Mouse (Mus musculus): ENCODE measurements around the gene Sufu. TPM values are rescaled to one million over a fixed set of nuclear protein-coding genes. Genes with fewer than 3 reads are reported as not detected.

Sufu gene
- total RNA-seq, 2 experiments from 2014 or later: 4.8 to 5.9 TPM

GRCm38 (mm10) chr19:46523480-46524151 lies 126.9 kb downstream of the Sufu start:
- no peak for ATAC-seq (replicated peaks; ENCODE audit: low FRiP score, poor library complexity, severe bottlenecking)

GRCm38 (mm10) chr19:46524152-46524544 lies 127.5 kb downstream of the Sufu start:
- ATAC-seq (replicated peaks; ENCODE audit: low FRiP score, poor library complexity, severe bottlenecking): no peak

GRCm38 (mm10) chr19:46524601-46525321 lies 128.1 kb downstream of the Sufu start:
- no peak for ATAC-seq (replicated peaks; ENCODE audit: low FRiP score, poor library complexity, severe bottlenecking)

- no peak for ATAC-seq (replicated peaks; ENCODE audit: low FRiP score, poor library complexity, severe bottlenecking)
These were observed 129.3 kb downstream of the Sufu start for GRCm38 (mm10) chr19:46525691-46526631.

- ATAC-seq (replicated peaks; ENCODE audit: low FRiP score, poor library complexity, severe bottlenecking): no peak
These were observed 131.2 kb downstream of the Sufu start for GRCm38 (mm10) chr19:46527632-46528528.

DNA sequence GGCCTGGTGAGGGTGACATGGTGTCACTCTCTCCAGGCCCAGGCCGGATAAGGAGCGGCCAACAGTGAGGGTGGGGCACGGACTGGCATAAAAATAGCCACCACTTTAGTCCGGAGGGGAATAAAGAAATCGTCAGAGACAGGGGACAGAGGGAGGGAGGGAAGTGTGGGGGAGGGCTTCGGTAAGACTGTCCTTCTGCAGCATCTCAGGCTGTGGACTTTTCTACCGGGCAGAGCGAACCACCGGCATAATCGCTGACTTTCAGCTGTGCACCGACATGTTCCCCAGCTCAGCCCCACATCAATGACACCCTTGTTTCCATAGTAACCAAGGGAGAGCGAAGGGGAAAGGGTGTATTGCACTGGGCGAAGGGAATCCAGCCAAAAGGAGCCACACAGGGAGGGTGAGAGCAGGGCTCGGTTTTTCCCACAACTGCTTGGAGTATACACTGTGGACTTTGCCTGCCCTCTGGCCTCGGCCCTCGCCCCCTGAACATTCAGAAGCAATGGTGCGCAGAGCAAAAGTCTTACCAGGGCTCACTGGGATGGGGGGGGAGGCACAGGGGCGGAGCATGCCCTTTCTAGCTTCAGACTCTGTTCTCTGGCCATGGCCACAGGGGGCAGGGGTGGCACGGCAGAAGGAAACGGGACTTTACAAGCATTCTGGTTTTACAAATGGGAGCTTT lies 132.0 kb downstream of the Sufu start:
- peak; percentile 77 for ATAC-seq (replicated peaks; ENCODE audit: low FRiP score, poor library complexity, severe bottlenecking)

GRCm38 (mm10) chr19:46529601-46530448 lies 133.1 kb downstream of the Sufu start:
- no peak for ATAC-seq (replicated peaks; ENCODE audit: low FRiP score, poor library complexity, severe bottlenecking)

DNA sequence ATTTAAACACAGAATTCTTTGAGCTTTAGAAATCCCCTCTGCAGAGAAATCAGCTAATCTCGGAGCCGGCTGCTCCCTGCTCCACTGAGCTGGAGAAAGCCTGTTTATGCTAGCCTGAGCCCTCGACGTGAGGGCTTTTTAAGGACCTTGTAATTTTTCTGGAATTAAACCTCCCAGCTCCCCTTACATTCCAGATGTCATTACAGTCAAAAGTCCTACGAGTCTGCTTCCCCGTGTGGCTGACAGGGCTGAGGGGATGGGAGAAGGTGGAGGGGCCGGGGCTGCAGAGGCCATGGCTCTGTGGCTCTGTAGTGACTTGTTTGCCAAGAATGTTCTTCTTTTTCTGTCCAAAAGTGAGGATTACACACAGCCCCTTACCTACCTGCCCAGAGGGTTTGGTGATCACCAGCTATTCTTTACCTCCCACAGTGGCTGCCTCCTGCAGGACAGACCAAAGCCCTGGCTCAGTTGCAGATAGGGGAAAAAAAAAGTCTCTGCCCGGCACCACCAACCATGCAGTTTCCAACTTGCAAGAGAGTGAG lies 133.8 kb downstream of the Sufu start:
- ATAC-seq (replicated peaks; ENCODE audit: low FRiP score, poor library complexity, severe bottlenecking): no peak

DNA sequence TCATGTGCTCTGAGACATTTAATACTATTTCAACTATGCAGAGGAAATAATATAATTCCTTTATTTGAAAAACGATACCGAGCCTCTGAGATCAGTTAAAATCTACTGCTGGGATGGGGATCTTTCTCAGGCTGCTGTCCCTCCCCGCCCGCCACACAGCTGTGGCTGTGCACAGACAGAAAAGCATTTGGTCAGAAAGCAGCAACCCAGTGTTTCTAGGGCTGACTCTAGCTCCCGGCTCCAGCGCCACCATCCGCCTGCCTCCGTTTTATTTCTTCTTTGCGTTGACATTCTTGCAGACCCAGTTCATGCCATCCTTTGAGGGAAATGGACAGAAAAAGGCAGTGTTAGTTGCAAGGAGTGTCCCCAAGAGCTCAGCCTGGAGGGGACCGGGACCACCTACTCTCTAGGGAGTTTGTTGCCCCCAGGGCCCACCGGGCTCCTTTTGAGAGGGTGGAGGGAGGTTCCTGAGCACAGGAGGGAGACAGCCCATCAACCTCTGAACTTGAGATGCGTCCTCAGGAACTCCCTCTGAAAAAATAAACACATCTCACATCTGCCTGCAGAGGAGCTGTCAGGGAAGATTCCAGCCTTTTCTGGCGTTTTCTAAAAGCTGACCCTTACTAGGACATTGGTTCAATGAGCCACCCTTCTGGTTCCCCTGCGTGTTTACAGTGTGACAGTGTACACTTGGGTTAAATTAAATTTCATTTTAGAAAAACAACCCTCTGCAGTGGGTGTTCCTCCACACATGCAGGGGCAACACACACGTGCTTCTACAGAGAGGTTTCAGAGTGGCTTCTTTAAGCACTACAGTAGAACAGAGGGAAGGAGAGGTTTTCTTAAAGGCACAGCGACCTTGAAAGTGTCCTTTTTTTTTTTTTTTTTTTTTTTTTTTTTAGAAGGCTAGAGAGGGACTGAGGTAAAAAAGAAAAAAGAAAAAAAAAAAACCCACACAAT lies 134.7 kb downstream of the Sufu start:
- ATAC-seq (replicated peaks; ENCODE audit: low FRiP score, poor library complexity, severe bottlenecking): no peak

DNA sequence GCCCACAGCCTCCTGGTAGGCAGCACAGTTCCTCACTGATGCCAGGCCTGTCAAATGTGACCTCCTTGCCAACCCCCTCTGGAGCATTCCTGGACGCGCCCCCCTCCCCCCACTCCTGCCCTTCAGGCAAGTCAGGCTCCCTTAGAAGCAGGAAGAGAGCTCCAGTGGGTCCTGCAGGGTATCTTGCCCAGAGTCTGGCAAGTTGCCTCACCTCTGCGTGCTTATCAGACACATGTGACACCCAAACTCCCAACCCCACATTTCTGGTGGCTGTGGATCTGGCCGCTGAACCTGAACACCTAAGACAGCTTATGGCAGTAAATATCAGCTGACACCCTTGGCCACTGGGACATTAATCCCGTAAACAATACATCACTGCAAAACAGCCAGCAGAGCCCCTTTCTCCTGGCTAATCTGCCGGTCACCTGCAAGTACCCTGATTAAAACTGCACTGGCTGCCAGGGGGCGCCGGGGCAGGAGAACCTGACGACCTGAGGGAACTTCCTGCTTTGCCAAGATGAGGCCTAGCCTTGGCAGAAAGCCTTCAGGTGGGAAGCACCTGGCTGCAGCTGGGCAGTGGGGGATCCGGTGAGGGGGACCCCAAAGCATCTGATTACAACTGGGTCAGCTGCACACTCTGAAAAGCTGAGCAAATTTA lies 135.5 kb downstream of the Sufu start:
- ATAC-seq (replicated peaks; ENCODE audit: low FRiP score, poor library complexity, severe bottlenecking): peak; percentile 70

DNA sequence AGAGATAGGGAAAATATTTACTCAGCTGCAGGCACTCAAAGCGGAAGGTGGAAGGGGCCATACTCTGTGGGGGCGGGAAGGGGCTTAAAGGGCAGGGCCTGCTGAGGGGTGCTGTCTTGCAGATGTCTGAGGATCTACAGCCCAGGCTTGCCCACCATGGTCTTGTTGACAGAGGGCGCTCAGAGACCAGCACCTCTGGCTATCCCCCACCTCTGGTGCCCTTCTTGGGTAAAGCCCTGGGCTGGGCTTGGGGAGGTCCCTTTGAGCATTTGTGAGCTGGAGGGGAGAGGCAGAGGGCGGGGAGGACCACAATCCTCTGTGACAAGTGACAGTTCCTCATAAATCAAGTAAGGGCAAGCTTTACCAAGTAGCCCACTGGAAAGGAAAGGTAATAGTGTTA lies 136.4 kb downstream of the Sufu start:
- ATAC-seq (replicated peaks; ENCODE audit: low FRiP score, poor library complexity, severe bottlenecking): no peak

DNA sequence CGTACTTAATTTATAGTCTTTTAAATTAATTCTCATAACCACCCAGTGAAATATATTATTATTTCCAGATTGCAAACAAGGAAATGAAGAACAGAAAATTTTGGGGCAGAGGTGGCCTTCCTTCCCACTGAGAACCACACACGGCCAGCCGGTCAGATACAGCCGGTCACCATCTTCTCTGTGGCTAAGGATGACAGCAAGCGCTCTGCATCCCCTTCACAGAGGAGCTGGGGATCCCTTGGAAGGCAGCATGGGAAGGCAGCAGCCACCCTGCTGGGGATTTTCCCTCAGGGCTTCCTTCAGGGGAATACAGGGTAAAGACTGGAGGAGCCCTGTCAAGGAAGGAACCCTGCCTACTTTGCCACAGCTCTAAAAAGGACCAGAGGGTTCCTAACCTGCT lies 136.8 kb downstream of the Sufu start:
- no peak for ATAC-seq (replicated peaks; ENCODE audit: low FRiP score, poor library complexity, severe bottlenecking)

GRCm38 (mm10) chr19:46534542-46535098 lies 137.9 kb downstream of the Sufu start:
- ATAC-seq (replicated peaks; ENCODE audit: low FRiP score, poor library complexity, severe bottlenecking): no peak

DNA sequence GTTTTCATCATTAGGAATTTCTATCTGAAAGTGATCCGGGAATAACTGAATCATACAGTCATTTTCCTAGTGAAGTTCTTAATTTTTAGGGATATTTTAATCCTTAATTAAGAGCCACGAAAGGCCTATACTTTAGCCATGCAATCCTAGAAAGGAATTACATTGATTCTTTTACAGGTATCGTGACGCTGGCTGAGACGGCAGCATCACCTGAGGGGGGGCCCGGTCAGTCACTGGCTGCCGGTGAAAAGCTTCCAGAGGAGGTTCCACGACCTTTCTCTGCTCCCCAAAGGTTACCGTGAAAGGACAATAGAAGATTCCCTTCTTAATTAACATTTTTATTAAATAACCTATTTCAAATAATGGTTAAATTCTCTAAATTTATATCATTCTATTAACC lies 140.7 kb downstream of the Sufu start:
- no peak for ATAC-seq (replicated peaks; ENCODE audit: low FRiP score, poor library complexity, severe bottlenecking)

DNA sequence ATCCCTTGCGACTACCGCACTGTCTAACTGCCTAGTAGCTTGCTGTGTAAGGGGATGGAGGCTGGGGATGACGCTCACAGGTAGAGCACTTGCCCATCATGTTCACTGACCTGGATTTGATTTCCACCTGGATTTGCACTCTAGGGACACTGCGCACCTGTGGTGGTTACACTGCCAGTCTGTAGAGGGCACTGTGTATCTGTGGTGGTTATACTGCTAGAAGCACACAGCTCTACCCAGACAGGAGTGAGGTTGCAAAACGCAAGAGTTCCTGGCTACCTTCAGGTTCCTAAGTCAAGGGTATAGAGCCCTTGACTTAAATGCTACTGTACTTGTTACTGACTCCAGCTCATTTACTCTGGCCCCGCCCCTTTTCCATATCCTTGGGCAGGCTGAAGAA lies 141.5 kb downstream of the Sufu start:
- peak; percentile 62; the same call in 1 of the 2 replicates for ATAC-seq (replicated peaks; ENCODE audit: low FRiP score, poor library complexity, severe bottlenecking)

Data from erythroid progenitor cell, adult 5-6 weeks (primary cell).